ENCODE assay signal across 11 mouse cellular contexts in genomic region chr11:116282089-116282488, GRCm38 (mm10). TPM values are rescaled to one million over a fixed set of nuclear protein-coding genes. Genes with fewer than 3 reads are reported as not detected.
DNase-seq lines count a peak whose midpoint lies in the region; ATAC-seq and TF ChIP-seq lines count a peak whose summit lies in the region.
"Had no signal": no experiment of that assay in that cellular context is flagged by ENCODE, and none has a peak within 500 bp of the region (broad histone marks: within the 10 kb centered on the region; RNA-seq: fewer than 3 reads in every experiment).

No protein-coding gene starts in this region.

- no peak for DNase-seq in gastrocnemius, adult 2 months
- DNase-seq in gastrocnemius, postnatal 10 days, result no peak
- DNase-seq in left cerebral cortex, postnatal 10 days (ENCODE audit: extremely low spot score in 1 of 2, low spot score in 2 of 2), result no peak
- DNase-seq in gastrocnemius, adult 8-10 months (ENCODE audit: low spot score in 2 of 2), result no peak
- DNase-seq: adrenal gland, postnatal 10 days; lung, adult 2 months had no signal

- peak overlapping the region; percentile 68 for H3K4me2 ChIP-seq in intestine, embryonic 15.5 days (replicated peaks)

- peaks cover 48% of the 10 kb centered on the region for H3K27me3 ChIP-seq in intestine, embryonic 15.5 days (replicated peaks)
- H3K27me3 ChIP-seq in megakaryocyte, embryonic 14.5 days (replicated peaks), result peaks cover 68% of the 10 kb centered on the region

- intact Hi-C loops in gastrocnemius, adult 2 months (cut with DNase I), result no loop called here
- intact Hi-C loops in left cerebral cortex, postnatal 10 days (cut with DNase I), result no loop called here

- peaks cover 9% of the 10 kb centered on the region; the same call in 1 of the 2 replicates for H3K4me1 ChIP-seq in bone marrow macrophage, adult 2 months (ENCODE audit: control insufficient read depth, insufficient read depth, low read length)
- peaks cover 17% of the 10 kb centered on the region for H3K4me1 ChIP-seq in intestine, embryonic 15.5 days (replicated peaks)
- peaks cover 28% of the 10 kb centered on the region for H3K4me1 ChIP-seq in megakaryocyte, embryonic 14.5 days

- H3K9me3 ChIP-seq in intestine, embryonic 15.5 days, result no peaks in the 10 kb centered on the region
- peaks cover 27% of the 10 kb centered on the region for H3K9me3 ChIP-seq in megakaryocyte, embryonic 14.5 days

- H3K9ac ChIP-seq in intestine, embryonic 15.5 days, result no peak overlapping the region

- no peak for TF ChIP-seq CTCF in gastrocnemius, adult 2 months (IDR thresholded peaks at IDR 0.05)
- no peak for TF ChIP-seq CTCF in bone marrow macrophage, adult 2 months (IDR thresholded peaks at IDR 0.05; ENCODE audit: low read depth, low read length)

- no peak for ATAC-seq in intestine, embryonic 15.5 days
- ATAC-seq in monocyte, adult 5-6 weeks (replicated peaks; ENCODE audit: insufficient number of reproducible peaks, low FRiP score, low TSS enrichment, poor library complexity, severe bottlenecking), result no peak

- no peaks in the 10 kb centered on the region for H3K36me3 ChIP-seq in intestine, embryonic 15.5 days
- peaks cover under 1% of the 10 kb centered on the region for H3K36me3 ChIP-seq in megakaryocyte, embryonic 14.5 days (replicated peaks; ENCODE audit: low read length)

- no peak overlapping the region for H3K27ac ChIP-seq in gastrocnemius, adult 2 months
- no peak overlapping the region for H3K27ac ChIP-seq in bone marrow macrophage, adult 2 months (ENCODE audit: insufficient read depth, low read depth, low read length)
- H3K27ac ChIP-seq in intestine, embryonic 15.5 days, result no peak overlapping the region

- peak overlapping the region; percentile 61 for H3K4me3 ChIP-seq in gastrocnemius, adult 2 months
- H3K4me3 ChIP-seq in bone marrow macrophage, adult 2 months (ENCODE audit: insufficient read depth, low read length), result peak overlapping the region; percentile 42
- peak overlapping the region; percentile 30 for H3K4me3 ChIP-seq in intestine, embryonic 15.5 days (replicated peaks)
- H3K4me3 ChIP-seq in megakaryocyte, embryonic 14.5 days (replicated peaks), result peak overlapping the region; percentile 90

- whole genome bisulfite sequencing in intestine, embryonic 15.5 days, result 3% methylated on average over 11 of the region's 11 CpGs

- TF ChIP-seq POLR2A in bone marrow macrophage, adult 2 months (IDR thresholded peaks at IDR 0.05; ENCODE audit: borderline replicate concordance, low read depth, low read length), result no peak

RNA-seq across cellular contexts. Expression of gene Galr2, which starts 1.4 kb away (rescaled TPM):
- total RNA-seq in gastrocnemius, adult 2 months (2021), result under 1 TPM in 1 of 2 experiments, not detected in 1; 0.33 TPM
- total RNA-seq in gastrocnemius, postnatal 10 days (2021), result under 1 TPM; 0.66 to 0.84 TPM
- 0.41 TPM in 1 of 2 replicates, not detected in the other for polyA plus RNA-seq in bone marrow macrophage, adult 2 months (2012; ENCODE audit: insufficient read depth, insufficient read length, missing spikeins)
- 0.19 and 0.21 TPM in 2 replicates for polyA plus RNA-seq in intestine, embryonic 15.5 days (2015; fragmentation: Nextera tagmentation; extraction: Ambion mirVana)
- polyA plus RNA-seq in megakaryocyte, embryonic 14.5 days (2012; ENCODE audit: insufficient read depth, low replicate concordance), result not detected in 2 replicates
- total RNA-seq in monocyte, adult 5-6 weeks (2017), result not detected in 3 replicates
- not detected for total RNA-seq in left cerebral cortex, postnatal 10 days (2021)
- total RNA-seq in gastrocnemius, adult 8-10 months (2022), result under 1 TPM in 2 of 4 experiments, not detected in 2; 0.20 to 0.24 TPM
- polyA plus RNA-seq: spleen, adult 2 months had no signal

RNA-seq across cellular contexts. Expression of gene Srp68, which starts 8.1 kb away (rescaled TPM):
- total RNA-seq in gastrocnemius, adult 2 months (2021), result 10 to 100 TPM; 87.7 to 89.2 TPM
- total RNA-seq in gastrocnemius, postnatal 10 days (2021), result 10 to 100 TPM; 74.6 to 77.9 TPM
- 42.5 and 43.7 TPM in 2 replicates for polyA plus RNA-seq in bone marrow macrophage, adult 2 months (2012; ENCODE audit: insufficient read depth, insufficient read length, missing spikeins)
- polyA plus RNA-seq in intestine, embryonic 15.5 days (2015; fragmentation: Nextera tagmentation; extraction: Ambion mirVana), result 95.2 and 96.7 TPM in 2 replicates
- polyA plus RNA-seq in megakaryocyte, embryonic 14.5 days (2012; ENCODE audit: insufficient read depth, low replicate concordance), result 4.7 and 34.1 TPM in 2 replicates
- 18.0 to 34.3 TPM (median 25.7 TPM) in 3 replicates for total RNA-seq in monocyte, adult 5-6 weeks (2017)
- total RNA-seq in left cerebral cortex, postnatal 10 days (2021), result 10 to 100 TPM; 52.5 to 56.3 TPM
- 10 to 100 TPM; 86.7 to 99.9 (median 90.8) TPM for total RNA-seq in gastrocnemius, adult 8-10 months (2022)

RNA-seq across cellular contexts. Expression of gene Exoc7, which starts 24.9 kb away (rescaled TPM):
- total RNA-seq in gastrocnemius, adult 2 months (2021), result 100 to 1,000 TPM in 1 of 2 experiments, 10 to 100 TPM in 1; 74.1 to 106 TPM
- 10 to 100 TPM; 62.7 to 68.3 TPM for total RNA-seq in gastrocnemius, postnatal 10 days (2021)
- 71.8 and 88.2 TPM in 2 replicates for polyA plus RNA-seq in bone marrow macrophage, adult 2 months (2012; ENCODE audit: insufficient read depth, insufficient read length, missing spikeins)
- polyA plus RNA-seq in intestine, embryonic 15.5 days (2015; fragmentation: Nextera tagmentation; extraction: Ambion mirVana), result 52.1 and 52.5 TPM in 2 replicates
- 2.7 and 6.7 TPM in 2 replicates for polyA plus RNA-seq in megakaryocyte, embryonic 14.5 days (2012; ENCODE audit: insufficient read depth, low replicate concordance)
- total RNA-seq in monocyte, adult 5-6 weeks (2017), result 39.7 to 67.5 TPM (median 48.1 TPM) in 3 replicates
- total RNA-seq in left cerebral cortex, postnatal 10 days (2021), result 10 to 100 TPM; 96.6 to 97.9 TPM
- total RNA-seq in gastrocnemius, adult 8-10 months (2022), result 10 to 100 TPM; 62.3 to 84.9 (median 73.3) TPM

RNA-seq across cellular contexts. Expression of gene Evpl, which starts 44.2 kb away (rescaled TPM):
- under 1 TPM in 1 of 2 experiments, not detected in 1; 0.14 TPM for total RNA-seq in gastrocnemius, adult 2 months (2021)
- total RNA-seq in gastrocnemius, postnatal 10 days (2021), result under 1 TPM; 0.09 to 0.34 TPM
- not detected in 2 replicates for polyA plus RNA-seq in bone marrow macrophage, adult 2 months (2012; ENCODE audit: insufficient read depth, insufficient read length, missing spikeins)
- polyA plus RNA-seq in intestine, embryonic 15.5 days (2015; fragmentation: Nextera tagmentation; extraction: Ambion mirVana), result 3.3 and 3.4 TPM in 2 replicates
- polyA plus RNA-seq in megakaryocyte, embryonic 14.5 days (2012; ENCODE audit: insufficient read depth, low replicate concordance), result 0.34 TPM in 1 of 2 replicates, not detected in the other
- total RNA-seq in monocyte, adult 5-6 weeks (2017), result 0.21 TPM in 1 of 3 replicates, not detected in the others
- total RNA-seq in left cerebral cortex, postnatal 10 days (2021), result under 1 TPM; 0.77 to 0.97 TPM
- total RNA-seq in gastrocnemius, adult 8-10 months (2022), result under 1 TPM in 1 of 4 experiments, not detected in 3; 0.04 TPM

RNA-seq across cellular contexts. Expression of gene Foxj1, which starts 53.1 kb away (rescaled TPM):
- total RNA-seq in gastrocnemius, adult 2 months (2021), result under 1 TPM in 1 of 2 experiments, not detected in 1; 0.14 TPM
- under 1 TPM; 0.14 to 0.29 TPM for total RNA-seq in gastrocnemius, postnatal 10 days (2021)
- not detected in 2 replicates for polyA plus RNA-seq in bone marrow macrophage, adult 2 months (2012; ENCODE audit: insufficient read depth, insufficient read length, missing spikeins)
- 0.66 and 0.77 TPM in 2 replicates for polyA plus RNA-seq in intestine, embryonic 15.5 days (2015; fragmentation: Nextera tagmentation; extraction: Ambion mirVana)
- polyA plus RNA-seq in megakaryocyte, embryonic 14.5 days (2012; ENCODE audit: insufficient read depth, low replicate concordance), result 0.12 and 0.84 TPM in 2 replicates
- total RNA-seq in monocyte, adult 5-6 weeks (2017), result 0.19 to 0.39 TPM in 2 of 3 replicates, not detected in the other
- 1 to 10 TPM; 2.7 to 3.9 TPM for total RNA-seq in left cerebral cortex, postnatal 10 days (2021)
- not detected for total RNA-seq in gastrocnemius, adult 8-10 months (2022)

Comparison
In these comparisons a context has a peak if more than half of its experiments do, and no peak if none do; other contexts are left out.
1. H3K4me3 ChIP-seq: peak in every context shown above with its lines; median percentile 90 in megakaryocyte, embryonic 14.5 days; 61 in gastrocnemius, adult 2 months; 42 in bone marrow macrophage, adult 2 months; 30 in intestine, embryonic 15.5 days.